Mouse (Mus musculus): Measurements from ENCODE around the gene Pip4k2a. TPM values are rescaled to one million over a fixed set of nuclear protein-coding genes. Genes with fewer than 3 reads are reported as not detected.

Gene Pip4k2a
- polyA plus RNA-seq, 1 experiment from 2014 or later, result 6.7 TPM

DNA sequence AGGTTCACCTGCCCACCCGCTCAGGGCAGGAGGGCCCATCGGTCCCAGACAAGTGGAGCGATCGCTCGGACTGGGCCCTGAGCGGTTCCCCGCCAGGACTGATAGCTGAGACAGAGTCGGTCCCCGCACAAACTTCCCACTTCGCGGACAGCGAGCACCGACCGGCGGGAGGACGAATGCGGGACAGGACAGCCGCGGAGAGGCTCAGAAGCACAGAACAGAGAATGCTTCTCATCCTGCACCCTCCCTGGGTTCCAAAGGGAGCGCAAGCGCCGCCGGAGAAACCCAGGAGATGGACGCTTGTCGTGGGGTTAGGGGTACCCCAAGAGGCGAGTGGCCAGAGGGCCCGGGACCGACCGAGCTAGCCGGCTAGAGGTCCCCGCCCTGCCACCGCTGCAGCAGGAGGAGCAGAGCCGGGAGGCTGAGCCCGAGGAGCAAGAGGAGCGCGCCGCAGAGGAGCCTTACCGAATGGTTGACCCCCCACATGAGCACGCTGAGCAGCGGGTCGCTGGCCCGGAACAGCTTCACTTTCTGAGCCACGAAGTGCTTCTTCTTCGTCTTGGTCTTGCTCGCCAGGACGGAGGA, 447 bp downstream of the Pip4k2a start:
- DNase-seq (ENCODE audit: low spot score), result peak; percentile 78
- Histone ChIP-seq H3K4me3 (peak overlapping the region; percentile 72), H3K27ac (peak overlapping the region; percentile 89), H3K4me1 (peaks cover 57% of the 10 kb centered on the region), H3K9me3 (replicated peaks) (no peaks in the 10 kb centered on the region), H3K36me3 (no peaks in the 10 kb centered on the region), H3K27me3 (ENCODE audit: low read depth, poor library complexity, severe bottlenecking) (peaks cover 13% of the 10 kb centered on the region)
- WGBS, result under 1% methylated on average over 46 of the region's 46 CpGs

DNA sequence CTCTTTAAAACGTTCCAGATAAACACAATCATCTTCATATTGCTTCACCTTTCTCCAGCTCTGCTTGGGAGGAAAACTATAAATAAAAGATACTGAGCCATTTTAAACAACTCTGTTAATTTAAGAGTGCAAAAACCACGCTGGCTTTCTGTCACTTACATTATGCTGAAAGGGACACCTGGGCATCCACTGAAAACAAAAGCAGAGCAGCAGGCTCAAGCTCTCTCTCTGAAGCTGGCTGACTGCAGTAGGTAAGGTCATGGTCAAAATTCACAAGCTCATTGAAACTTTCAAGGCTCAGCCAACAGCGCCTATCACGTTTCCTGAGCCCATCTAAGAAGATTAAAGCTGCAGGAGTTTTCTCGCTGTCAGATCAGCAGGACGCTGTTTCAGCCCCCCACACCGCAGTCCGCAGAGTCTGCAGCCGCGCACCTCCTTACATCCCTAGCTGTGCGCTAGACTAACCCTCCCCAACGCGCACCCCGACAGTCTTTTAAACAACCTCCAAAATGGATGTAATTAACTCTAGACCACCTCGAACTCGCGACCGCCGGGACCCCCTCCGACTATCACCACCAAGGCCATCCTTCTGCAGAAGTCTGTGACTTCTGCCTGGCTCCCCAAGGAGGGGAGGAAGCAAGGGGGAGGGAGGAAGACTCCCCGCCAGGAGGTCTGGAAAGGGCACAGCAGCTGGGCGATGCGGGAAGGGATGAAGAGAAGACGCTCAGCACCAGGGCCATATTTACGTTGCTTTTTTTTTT, 1.3 kb downstream of the Pip4k2a start:
- WGBS, result under 1% methylated on average over 25 of the region's 25 CpGs
- Histone ChIP-seq H3K4me3 (peak overlapping the region; percentile 72), H3K9me3 (replicated peaks) (no peaks in the 10 kb centered on the region), H3K4me1 (peaks cover 57% of the 10 kb centered on the region), H3K27ac (peak overlapping the region; percentile 89; the same call in 1 of the 2 replicates), H3K27me3 (ENCODE audit: low read depth, poor library complexity, severe bottlenecking) (peaks cover 13% of the 10 kb centered on the region), H3K36me3 (no peaks in the 10 kb centered on the region)
- DNase-seq (ENCODE audit: low spot score), result peak; percentile 55

DNA sequence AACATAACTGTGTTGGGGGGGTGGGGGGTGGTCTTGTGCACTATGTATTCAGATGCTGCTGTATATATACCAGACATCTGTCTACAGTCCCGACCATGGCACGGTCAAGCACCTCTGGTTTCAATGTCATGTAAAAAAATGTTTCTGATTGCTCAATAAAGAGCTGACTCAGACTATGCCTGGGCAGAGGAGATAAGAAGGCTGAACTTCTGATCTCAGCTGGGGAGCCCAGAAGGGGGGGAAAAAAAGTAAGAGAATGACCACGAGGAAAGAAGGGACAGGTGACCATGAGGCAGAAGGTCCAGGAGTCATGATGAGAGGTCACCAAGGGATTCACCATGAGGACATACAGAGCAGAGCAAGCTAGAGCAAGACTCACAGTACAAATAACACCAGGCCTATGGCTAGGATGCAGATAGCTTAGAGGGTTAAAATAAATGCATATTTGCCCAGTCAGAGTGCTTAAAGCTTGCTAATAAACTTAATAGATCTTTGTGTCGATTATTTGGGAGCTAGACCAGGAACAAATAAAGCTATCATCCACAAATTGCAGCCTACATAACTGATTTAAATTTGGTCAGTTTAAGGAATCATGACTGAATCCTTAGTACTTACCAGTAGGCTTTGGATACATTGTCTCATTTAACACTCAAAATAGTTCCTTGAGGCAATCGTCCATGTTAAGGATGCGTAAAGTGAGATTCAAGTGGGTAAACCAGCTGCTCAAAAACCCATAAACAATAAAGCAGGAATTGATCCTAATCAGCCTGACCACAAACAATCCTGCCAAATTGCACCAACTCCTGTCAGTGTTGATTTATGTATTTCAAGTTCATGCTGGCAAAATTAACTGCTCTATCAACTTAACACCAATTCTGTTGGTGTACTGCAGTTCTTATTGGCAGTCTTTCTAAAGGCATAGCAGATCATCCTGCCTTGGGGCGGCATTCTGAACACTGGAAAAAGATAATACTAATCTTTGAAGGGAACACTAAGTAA, 5.1 kb downstream of the Pip4k2a start:
- H3K4me3 ChIP-seq, result no peak overlapping the region
- H3K4me1 ChIP-seq, result peaks cover 49% of the 10 kb centered on the region
- no peak for DNase-seq (ENCODE audit: low spot score)
- no peaks in the 10 kb centered on the region for H3K9me3 ChIP-seq (replicated peaks)
- no peaks in the 10 kb centered on the region for H3K36me3 ChIP-seq
- no peaks in the 10 kb centered on the region for H3K27me3 ChIP-seq (ENCODE audit: low read depth, poor library complexity, severe bottlenecking)
- WGBS, result 81% methylated on average over 7 of the region's 7 CpGs
- H3K27ac ChIP-seq, result no peak overlapping the region

DNA sequence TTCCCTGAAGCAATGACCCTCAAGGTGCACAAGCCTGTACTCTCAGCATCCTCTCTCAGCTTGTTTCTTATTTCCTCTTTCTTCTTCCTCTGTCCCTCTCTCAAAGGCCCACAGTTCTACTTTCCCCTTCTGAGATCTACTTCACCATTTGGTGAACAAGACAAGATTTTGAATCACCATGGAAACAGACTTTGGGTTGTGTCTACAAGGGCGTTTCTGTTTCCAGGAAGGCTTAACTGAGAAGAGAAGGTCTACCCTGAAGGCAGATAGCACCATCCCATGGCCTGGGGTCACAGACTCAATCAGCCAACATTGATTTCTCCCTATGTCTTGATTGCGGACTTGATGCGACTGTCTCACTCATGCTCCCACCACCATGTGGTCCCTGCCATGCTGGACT, 9.0 kb downstream of the Pip4k2a start:
- Histone ChIP-seq H3K27ac (no peak overlapping the region), H3K27me3 (ENCODE audit: low read depth, poor library complexity, severe bottlenecking) (no peaks in the 10 kb centered on the region), H3K4me3 (no peak overlapping the region), H3K4me1 (peaks cover 13% of the 10 kb centered on the region), H3K9me3 (replicated peaks) (no peaks in the 10 kb centered on the region), H3K36me3 (no peaks in the 10 kb centered on the region)
- DNase-seq (ENCODE audit: low spot score), result no peak
- 84% methylated on average over 3 of the region's 3 CpGs for WGBS

DNA sequence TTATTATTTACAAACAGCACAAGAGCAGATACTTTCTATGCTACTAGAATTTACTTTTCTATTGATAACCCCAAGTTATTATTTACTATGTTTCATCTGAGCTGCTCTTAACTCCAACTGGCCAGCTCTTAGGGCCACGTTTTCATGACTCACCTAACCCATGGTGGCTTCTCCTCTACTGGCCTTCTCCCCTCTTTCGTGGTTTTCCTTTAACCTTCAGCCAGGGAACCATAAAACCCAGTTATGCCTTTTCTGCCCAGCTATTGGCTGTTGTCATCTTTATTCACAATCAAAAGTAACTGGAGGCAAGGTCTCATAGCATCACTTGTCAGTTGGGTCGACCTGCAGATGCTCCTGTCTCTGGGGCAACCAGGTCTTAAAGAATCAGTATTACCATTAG, 12.4 kb downstream of the Pip4k2a start:
- Histone ChIP-seq H3K36me3 (no peaks in the 10 kb centered on the region), H3K4me3 (no peak overlapping the region), H3K27ac (no peak overlapping the region), H3K27me3 (ENCODE audit: low read depth, poor library complexity, severe bottlenecking) (no peaks in the 10 kb centered on the region), H3K9me3 (replicated peaks) (no peaks in the 10 kb centered on the region), H3K4me1 (peaks cover 5% of the 10 kb centered on the region)
- DNase-seq (ENCODE audit: low spot score), result no peak
- WGBS, result 88% methylated on average over 3 of the region's 3 CpGs

DNA sequence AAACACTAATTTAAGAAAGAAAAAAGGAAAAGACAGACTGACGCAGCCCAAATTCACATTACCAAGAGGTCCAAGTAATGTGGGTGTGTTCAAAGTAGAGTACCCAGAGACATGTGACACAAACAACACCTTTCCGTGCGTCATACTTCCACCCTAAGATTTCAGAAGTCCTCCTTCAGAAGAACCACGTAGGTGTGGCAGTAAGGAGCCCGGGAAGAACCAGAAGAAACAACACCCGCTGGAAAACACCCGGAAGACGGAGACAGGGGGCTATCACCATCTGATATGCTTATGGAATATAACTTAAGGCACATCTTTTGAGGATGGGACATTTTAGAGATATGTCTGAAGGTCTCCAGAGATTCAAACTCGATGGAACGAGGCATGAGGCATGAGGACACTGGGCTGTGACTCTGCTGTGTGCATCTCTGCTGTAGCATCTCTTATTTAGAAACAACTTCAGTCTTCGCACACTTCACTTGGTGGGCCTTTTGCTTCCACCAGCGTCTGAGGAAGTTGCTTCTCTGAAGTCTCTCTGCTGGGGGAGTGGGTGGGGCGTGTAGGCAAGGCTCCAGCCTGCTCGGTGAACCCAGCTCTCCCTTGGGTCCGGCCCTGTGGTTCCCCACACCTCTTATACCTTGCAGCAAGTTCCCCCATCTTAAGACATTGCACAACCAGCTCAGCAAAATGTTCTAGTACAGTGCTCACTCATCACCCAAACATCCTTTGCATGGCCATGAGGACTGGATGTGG, 13.7 kb downstream of the Pip4k2a start:
- Histone ChIP-seq H3K4me3 (no peak overlapping the region), H3K4me1 (peaks cover 8% of the 10 kb centered on the region), H3K9me3 (replicated peaks) (no peaks in the 10 kb centered on the region), H3K27ac (no peak overlapping the region), H3K36me3 (no peaks in the 10 kb centered on the region), H3K27me3 (ENCODE audit: low read depth, poor library complexity, severe bottlenecking) (no peaks in the 10 kb centered on the region)
- WGBS, result 92% methylated on average over 15 of the region's 15 CpGs
- no peak for DNase-seq (ENCODE audit: low spot score)

DNA sequence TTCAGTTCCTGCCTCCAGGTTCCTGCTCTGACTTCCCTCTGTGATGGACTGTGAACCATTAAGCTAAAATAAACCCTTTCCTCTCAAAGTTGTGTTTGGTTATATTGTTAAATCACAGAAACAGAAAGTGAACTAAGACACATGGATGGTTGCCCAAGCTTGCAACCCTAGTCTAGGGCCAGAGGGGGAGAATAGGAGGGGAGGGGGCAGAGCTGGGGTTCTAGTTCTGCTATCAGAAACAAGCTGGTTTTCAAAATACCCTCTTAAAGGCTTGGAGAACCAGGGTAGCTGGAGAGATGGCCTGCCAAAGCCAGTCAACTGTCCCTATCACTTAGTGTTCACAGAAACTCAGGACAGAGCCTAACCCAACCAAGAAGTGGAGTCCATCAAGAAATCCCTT, 14.4 kb downstream of the Pip4k2a start:
- no peak overlapping the region for H3K4me3 ChIP-seq
- no peak for DNase-seq (ENCODE audit: low spot score)
- H3K36me3 ChIP-seq, result no peaks in the 10 kb centered on the region
- no peak overlapping the region for H3K27ac ChIP-seq
- no peaks in the 10 kb centered on the region for H3K27me3 ChIP-seq (ENCODE audit: low read depth, poor library complexity, severe bottlenecking)
- H3K9me3 ChIP-seq (replicated peaks), result no peaks in the 10 kb centered on the region
- H3K4me1 ChIP-seq, result peaks cover 8% of the 10 kb centered on the region

DNA sequence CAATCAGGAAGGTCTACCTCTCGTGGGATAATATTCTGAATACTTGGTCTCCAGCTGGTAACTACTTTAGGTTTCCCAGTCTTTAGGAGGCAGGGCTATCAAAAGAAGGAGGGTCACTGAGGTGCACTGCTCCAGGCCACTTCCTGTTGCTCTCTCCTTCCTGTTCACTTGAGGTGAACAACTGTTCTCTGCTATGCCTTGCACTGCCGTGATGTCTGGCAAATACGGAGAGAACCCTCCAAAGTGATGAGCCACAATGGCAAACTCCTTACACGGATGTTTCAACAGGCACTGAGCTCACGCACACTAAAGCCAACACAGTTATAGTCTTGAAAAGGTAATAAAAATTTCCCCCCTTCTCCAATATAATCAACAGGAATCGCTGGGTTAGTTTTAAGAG, 15.3 kb downstream of the Pip4k2a start:
- Histone ChIP-seq H3K9me3 (replicated peaks) (no peaks in the 10 kb centered on the region), H3K27me3 (ENCODE audit: low read depth, poor library complexity, severe bottlenecking) (no peaks in the 10 kb centered on the region), H3K36me3 (no peaks in the 10 kb centered on the region), H3K4me1 (peaks cover 8% of the 10 kb centered on the region), H3K27ac (no peak overlapping the region), H3K4me3 (no peak overlapping the region)
- no peak for DNase-seq (ENCODE audit: low spot score)
- 81% methylated on average over 6 of the region's 6 CpGs for WGBS

DNA sequence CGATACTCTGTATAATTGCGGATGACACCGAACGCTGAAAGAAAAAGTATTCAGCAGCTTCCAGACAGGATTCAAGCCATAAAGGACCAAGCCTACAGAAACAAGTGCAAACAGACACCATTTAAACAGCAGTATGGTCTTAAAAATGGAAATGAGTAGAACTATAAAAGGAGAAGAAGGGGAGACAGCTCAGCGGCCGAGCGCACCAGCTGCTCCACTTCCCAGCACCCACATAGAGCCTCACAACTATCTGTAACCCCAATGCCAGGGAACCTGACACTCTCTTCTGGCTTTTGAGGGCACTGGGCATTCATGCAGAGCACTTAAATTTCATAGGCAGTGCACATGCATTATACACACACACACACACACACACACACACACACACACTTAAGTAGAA, 18.3 kb downstream of the Pip4k2a start:
- Histone ChIP-seq H3K4me1 (peaks cover 13% of the 10 kb centered on the region), H3K4me3 (no peak overlapping the region), H3K9me3 (replicated peaks) (no peaks in the 10 kb centered on the region), H3K27me3 (ENCODE audit: low read depth, poor library complexity, severe bottlenecking) (no peaks in the 10 kb centered on the region), H3K27ac (no peak overlapping the region), H3K36me3 (no peaks in the 10 kb centered on the region)
- DNase-seq (ENCODE audit: low spot score), result no peak
- whole genome bisulfite sequencing, result 87% methylated on average over 7 of the region's 7 CpGs

DNA sequence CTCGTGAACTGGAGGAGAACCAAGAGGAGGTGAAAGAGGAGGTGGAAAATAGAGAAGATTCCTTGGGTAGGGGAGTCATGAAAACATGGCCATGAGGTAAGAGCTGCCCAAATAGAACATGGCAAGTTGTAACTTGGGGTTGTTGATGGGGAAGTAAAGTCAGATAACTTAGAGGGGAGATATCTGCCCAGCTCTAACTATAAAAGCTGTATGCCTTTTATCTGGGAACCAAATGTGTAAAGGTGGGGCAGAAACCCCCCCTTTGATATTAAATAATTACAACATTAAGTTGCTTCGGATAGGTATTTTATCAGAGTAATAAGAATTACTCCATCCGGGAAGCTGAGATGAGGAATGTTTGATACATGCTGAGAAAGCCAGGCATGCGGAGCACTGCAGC, 18.9 kb downstream of the Pip4k2a start:
- H3K4me1 ChIP-seq, result peaks cover 13% of the 10 kb centered on the region
- no peak for DNase-seq (ENCODE audit: low spot score)
- no peak overlapping the region for H3K4me3 ChIP-seq
- H3K9me3 ChIP-seq (replicated peaks), result no peaks in the 10 kb centered on the region
- 90% methylated on average over 4 of the region's 4 CpGs for WGBS
- no peaks in the 10 kb centered on the region for H3K36me3 ChIP-seq
- no peaks in the 10 kb centered on the region for H3K27me3 ChIP-seq (ENCODE audit: low read depth, poor library complexity, severe bottlenecking)
- no peak overlapping the region for H3K27ac ChIP-seq

DNA sequence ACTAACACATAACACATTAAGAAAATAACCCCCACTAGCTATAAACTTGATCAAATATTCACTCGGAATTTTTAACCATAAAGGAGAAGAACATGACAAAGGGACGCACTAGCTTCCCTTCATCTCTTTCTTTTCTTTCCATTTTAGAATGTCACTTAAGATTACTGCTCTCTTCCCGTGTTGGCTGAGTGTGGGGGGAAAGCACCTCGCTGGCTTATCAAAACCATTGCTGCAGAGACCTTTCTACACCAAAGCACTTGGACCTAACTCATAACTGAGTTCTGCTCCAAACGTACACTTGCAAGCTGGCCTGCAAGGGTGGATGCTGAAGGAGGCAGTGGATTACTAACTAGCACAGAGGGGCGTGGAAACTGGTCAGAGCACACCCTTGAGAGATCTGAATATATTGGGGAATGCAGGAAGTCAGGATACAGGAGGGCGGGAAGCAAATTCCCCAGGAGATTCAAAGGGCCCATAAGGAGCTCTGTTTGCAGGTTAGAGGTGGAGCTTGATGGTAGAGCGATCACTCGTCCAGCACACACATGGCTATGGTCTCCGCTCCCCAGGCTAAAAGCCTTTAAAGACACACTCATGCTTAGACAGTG, 20.6 kb downstream of the Pip4k2a start:
- Histone ChIP-seq H3K27ac (no peak overlapping the region), H3K4me3 (no peak overlapping the region), H3K4me1 (peaks cover 8% of the 10 kb centered on the region; the same call in 1 of the 2 replicates), H3K9me3 (replicated peaks) (no peaks in the 10 kb centered on the region; the same call in 1 of the 2 replicates), H3K36me3 (no peaks in the 10 kb centered on the region), H3K27me3 (ENCODE audit: low read depth, poor library complexity, severe bottlenecking) (no peaks in the 10 kb centered on the region)
- no peak for DNase-seq (ENCODE audit: low spot score)
- WGBS, result 88% methylated on average over 10 of the region's 10 CpGs

DNA sequence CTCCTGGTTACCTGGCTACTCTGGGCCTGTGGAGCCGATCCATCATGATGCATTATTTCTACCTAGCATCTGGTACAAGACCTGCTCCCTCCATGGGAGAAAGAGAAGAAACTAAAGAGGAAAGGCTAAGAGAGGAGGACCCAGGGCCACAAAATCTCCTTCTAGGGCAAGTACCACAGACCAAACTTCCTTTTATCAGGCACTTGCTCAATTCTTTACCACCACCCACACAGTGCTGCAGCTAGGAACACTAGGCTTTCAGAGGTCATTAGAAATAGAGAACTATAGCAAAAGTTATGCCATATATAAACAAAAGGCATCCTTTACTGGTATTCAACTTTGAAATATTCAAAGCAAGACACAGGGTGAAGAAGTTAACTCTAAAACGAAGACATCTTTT, 21.8 kb downstream of the Pip4k2a start:
- no peaks in the 10 kb centered on the region; the same call in 1 of the 2 replicates for H3K9me3 ChIP-seq (replicated peaks)
- 86% methylated on average over 2 of the region's 2 CpGs for WGBS
- H3K4me3 ChIP-seq, result no peak overlapping the region
- H3K27ac ChIP-seq, result no peak overlapping the region
- peaks cover 8% of the 10 kb centered on the region; the same call in 1 of the 2 replicates for H3K4me1 ChIP-seq
- no peak for DNase-seq (ENCODE audit: low spot score)
- no peaks in the 10 kb centered on the region for H3K27me3 ChIP-seq (ENCODE audit: low read depth, poor library complexity, severe bottlenecking)
- H3K36me3 ChIP-seq, result no peaks in the 10 kb centered on the region

All from limb, embryonic 10.5 days (tissue).